Mouse (Mus musculus) heart, embryonic 14.5 days (tissue): ENCODE results near the gene Lgalsl. TPM values are rescaled to one million over a fixed set of nuclear protein-coding genes. Genes with fewer than 3 reads are reported as not detected.

Source experiments
- ATAC-seq: fragments of 200-750 bp; cut with Nextera tagmentation; 2 replicates; pipeline ENCODE4 v1.8.0; 2017; ENCODE audit warnings: low read depth, moderate TSS enrichment; ENCODE audit not compliant: insufficient number of reproducible peaks, insufficient read depth, low FRiP score
- H3K27ac ChIP-seq, 2 experiments: fragments of 200-500 bp in 1 of 2; fragments of 300-500 bp in 1 of 2; sonication (generic) in 1 of 2; replicated peaks in 1 of 2; 2 replicates each; pipeline ENCODE4 v1.5.1; 2012 to 2014; ENCODE audit warnings: low read depth in 2 of 2, low read length in 2 of 2, control low read depth in 1 of 2, mild to moderate bottlenecking in 1 of 2, mixed read lengths in 1 of 2; ENCODE audit not compliant: control insufficient read depth in 1 of 2, insufficient read depth in 1 of 2
- H3K27me3 ChIP-seq: fragments of 300-500 bp; sonication (generic); 2 replicates; pipeline ENCODE4 v1.6.1; 2014; ENCODE audit warnings: mild to moderate bottlenecking, low read length, control low read depth; ENCODE audit not compliant: control insufficient read depth, insufficient read depth
- H3K36me3 ChIP-seq: fragments of 300-500 bp; sonication (generic); 2 replicates; pipeline ENCODE4 v1.6.1; 2014; ENCODE audit warnings: mild to moderate bottlenecking, control low read depth, low read length, mixed read lengths; ENCODE audit not compliant: control insufficient read depth, insufficient read depth
- H3K4me1 ChIP-seq, 2 experiments: fragments of 200-500 bp in 1 of 2; fragments of 300-500 bp in 1 of 2; sonication (generic) in 1 of 2; 2 replicates each; pipeline ENCODE4 v1.6.1; 2012 to 2014; ENCODE audit warnings: low read length in 2 of 2, control low read depth in 1 of 2, mixed read lengths in 1 of 2; ENCODE audit not compliant: control insufficient read depth in 2 of 2, insufficient read depth in 2 of 2
- H3K4me2 ChIP-seq: fragments of 300-500 bp; sonication (generic); 2 replicates; pipeline ENCODE4 v1.6.1; 2014; ENCODE audit warnings: mild to moderate bottlenecking, low read length
- H3K4me3 ChIP-seq, 2 experiments: fragments of 200-500 bp in 1 of 2; fragments of 300-500 bp in 1 of 2; sonication (generic) in 1 of 2; 2 replicates each; pipeline ENCODE4 v1.5.1; 2012 to 2014; ENCODE audit warnings: low read length in 2 of 2, mild to moderate bottlenecking in 2 of 2, control low read depth in 1 of 2, low read depth in 1 of 2, moderate library complexity in 1 of 2; ENCODE audit not compliant: control insufficient read depth in 1 of 2, insufficient read depth in 1 of 2
- H3K9ac ChIP-seq: fragments of 300-500 bp; sonication (generic); 2 replicates; pipeline ENCODE4 v1.6.1; 2014; ENCODE audit warnings: mild to moderate bottlenecking, low read length
- H3K9me3 ChIP-seq: fragments of 300-500 bp; sonication (generic); 2 replicates; pipeline ENCODE4 v1.6.1; 2016; ENCODE audit warnings: low read length, control low read depth; ENCODE audit not compliant: control insufficient read depth
- WGBS: fragments of 180-500 bp; shearing (Covaris S2); extraction: QIAGEN DNeasy Blood & Tissue Kit; methylation state at CpG from one replicate; pipeline ENCODE4 v1.1.7; 2014; 5-methylcytosine and 5-hydroxymethylcytosine counted together
- polyA plus RNA-seq: library from polyadenylated mRNA; unstranded; fragments of >200 nt; fragmentation: Nextera tagmentation; extraction: Ambion mirVana; gene quantifications from 2 replicates; pipeline ENCODE4 v1.2.1, GENCODE M21; 2014

Gene Lgalsl
- polyA plus RNA-seq: 37.4 and 37.5 TPM in 2 replicates

DNA sequence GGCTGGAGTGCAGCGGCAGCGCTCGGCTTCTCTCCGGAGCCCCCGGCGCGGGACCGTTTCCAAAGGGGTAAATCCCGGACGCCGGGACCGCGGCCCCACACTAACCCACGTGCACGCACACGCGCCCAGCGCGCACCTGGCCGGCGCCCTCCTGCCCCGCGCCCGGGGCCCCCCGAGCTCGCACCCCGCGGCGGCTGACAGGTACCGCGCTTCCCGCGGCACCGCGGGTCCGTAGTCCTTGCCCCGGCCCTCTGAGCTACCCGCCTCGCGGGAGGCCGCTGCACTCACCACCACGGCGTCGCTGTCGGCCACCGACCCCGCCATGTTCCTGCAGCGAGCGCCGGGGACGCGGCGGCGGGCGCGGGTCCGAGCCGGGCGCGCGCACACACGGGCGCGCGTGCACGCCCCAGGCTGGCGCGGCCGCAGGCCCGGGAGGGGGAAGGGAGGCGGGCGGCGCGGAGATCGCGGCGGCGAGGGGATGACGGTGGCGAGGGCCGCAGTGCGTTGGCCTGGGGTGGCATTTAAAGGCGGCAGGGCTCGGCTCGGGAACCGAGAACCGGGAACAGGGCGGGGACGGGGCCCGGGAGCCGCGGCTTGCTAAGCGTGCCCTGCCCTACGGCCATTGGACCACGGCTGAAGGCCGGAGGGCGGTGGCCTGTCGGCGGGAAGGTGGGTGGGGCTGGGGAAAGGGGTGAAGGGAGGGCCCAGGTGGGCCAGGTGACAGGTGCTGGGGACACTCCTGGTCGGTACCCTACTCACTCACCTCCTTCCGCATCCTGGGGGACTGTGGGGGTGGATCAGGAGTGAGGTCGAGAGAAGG, at the start of gene Lgalsl:
Gene Lgalsl (minus strand): TSS at position 371 of the 820 bp plus-strand sequence.
- peak within 1 kb of the TSS; percentile 93 for H3K9ac ChIP-seq
- no peaks in the 10 kb centered on the region for H3K9me3 ChIP-seq
- under 1% methylated on average over 87 of the region's 102 CpGs for WGBS
- H3K4me3 ChIP-seq: peak within 1 kb of the TSS; percentile 84 to 89
- H3K36me3 ChIP-seq: peaks cover 33% of the 10 kb centered on the region
- H3K27ac ChIP-seq: peak within 1 kb of the TSS; percentile 73 to 89
- peaks cover 8 to 11% of the 10 kb centered on the region in 2 experiments; a peak in 2 of 4 replicates for H3K4me1 ChIP-seq
- peak; percentile 82 for ATAC-seq
- no peaks in the 10 kb centered on the region for H3K27me3 ChIP-seq
- peak within 1 kb of the TSS; percentile 84 for H3K4me2 ChIP-seq

DNA sequence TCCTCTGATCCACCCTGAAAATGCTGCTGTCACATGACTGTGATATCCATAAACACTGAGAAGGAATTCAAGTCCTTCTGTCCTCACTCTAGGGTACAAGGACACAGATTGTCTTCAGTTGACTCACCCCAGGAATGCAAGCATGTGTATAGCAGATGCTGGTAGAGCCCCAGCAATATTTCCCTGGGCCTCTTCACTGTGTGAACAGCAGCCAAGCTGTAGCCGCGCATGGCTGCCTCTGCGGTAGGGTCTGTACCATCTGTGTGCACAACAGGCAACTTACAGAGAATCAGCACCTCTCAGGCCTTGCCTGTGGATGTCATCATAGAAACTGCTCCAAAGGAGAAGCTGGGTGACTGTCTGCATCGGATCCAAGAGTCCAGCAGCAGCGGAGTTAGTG, 47.8 kb upstream of the Lgalsl start:
- H3K36me3 ChIP-seq: no peaks in the 10 kb centered on the region
- H3K9ac ChIP-seq: no peak overlapping the region
- H3K4me1 ChIP-seq: peaks cover 6 to 9% of the 10 kb centered on the region in 2 experiments
- H3K9me3 ChIP-seq: no peaks in the 10 kb centered on the region
- WGBS: 69% methylated on average over 5 of the region's 5 CpGs
- H3K4me2 ChIP-seq: no peak overlapping the region
- H3K27ac ChIP-seq: peak overlapping the region in 1 of 2 experiments; percentile 33; a peak in 1 of 4 replicates
- H3K4me3 ChIP-seq: no peak overlapping the region
- peak; percentile 54; the same call in 1 of the 2 replicates for ATAC-seq
- no peaks in the 10 kb centered on the region for H3K27me3 ChIP-seq

DNA sequence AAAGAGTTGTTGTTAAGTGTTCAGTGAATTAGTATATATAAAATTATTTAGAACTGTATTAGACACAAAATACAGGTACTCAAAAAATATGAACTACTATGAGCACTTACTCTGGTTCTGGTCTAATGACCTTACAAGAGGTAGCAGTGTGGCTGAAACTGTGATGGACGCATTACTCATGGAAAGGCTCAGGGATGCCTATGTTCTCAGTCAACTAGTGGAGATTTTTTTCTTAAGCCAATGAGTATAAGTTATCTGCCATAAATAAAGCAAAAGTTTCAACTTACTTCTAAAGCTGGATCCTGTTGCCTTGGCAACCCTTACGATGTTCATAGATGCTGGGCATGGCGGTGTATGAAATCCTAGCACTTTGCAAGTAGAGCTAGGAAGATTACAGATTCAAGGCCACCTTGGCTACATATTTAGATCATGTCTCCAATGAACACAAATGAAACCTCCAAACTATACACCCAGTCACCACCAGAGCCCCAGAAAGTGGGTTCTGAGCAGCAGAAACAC, 46.8 kb upstream of the Lgalsl start:
- H3K4me2 ChIP-seq: no peak overlapping the region
- H3K9me3 ChIP-seq: no peaks in the 10 kb centered on the region
- H3K36me3 ChIP-seq: no peaks in the 10 kb centered on the region
- ATAC-seq: no peak
- H3K9ac ChIP-seq: no peak overlapping the region
- 96% methylated on average over 3 of the region's 3 CpGs for WGBS
- peaks cover 10 to 15% of the 10 kb centered on the region in 2 experiments for H3K4me1 ChIP-seq
- H3K4me3 ChIP-seq: no peak overlapping the region
- no peak overlapping the region for H3K27ac ChIP-seq
- H3K27me3 ChIP-seq: no peaks in the 10 kb centered on the region

DNA sequence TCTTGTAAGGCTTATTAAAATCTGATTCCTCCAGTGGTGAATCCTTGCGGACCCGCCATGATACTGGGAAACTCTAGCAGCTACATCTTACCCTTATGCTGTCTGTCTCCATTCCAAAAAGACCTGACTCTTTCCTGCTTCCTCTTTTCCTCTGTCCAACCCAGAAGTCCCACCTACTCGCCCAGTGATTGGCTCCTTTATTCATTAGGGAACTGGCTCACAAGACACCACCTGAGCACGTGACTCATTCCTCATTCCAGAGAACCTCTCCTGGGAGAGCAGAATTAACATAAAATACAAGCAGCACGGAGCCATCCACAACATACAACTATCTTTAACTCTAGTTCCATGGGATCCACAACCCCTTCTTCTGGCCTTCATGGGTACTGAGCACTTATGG, 42.5 kb upstream of the Lgalsl start:
- no peak for ATAC-seq
- no peaks in the 10 kb centered on the region for H3K36me3 ChIP-seq
- H3K9me3 ChIP-seq: no peaks in the 10 kb centered on the region
- 84% methylated on average over 5 of the region's 5 CpGs for WGBS
- H3K4me1 ChIP-seq: peaks cover 10 to 12% of the 10 kb centered on the region in 2 experiments
- no peaks in the 10 kb centered on the region for H3K27me3 ChIP-seq
- H3K9ac ChIP-seq: no peak overlapping the region
- no peak overlapping the region for H3K4me2 ChIP-seq
- H3K4me3 ChIP-seq: no peak overlapping the region
- H3K27ac ChIP-seq: peak overlapping the region in 1 of 2 experiments; percentile 55; a peak in 2 of 4 replicates

DNA sequence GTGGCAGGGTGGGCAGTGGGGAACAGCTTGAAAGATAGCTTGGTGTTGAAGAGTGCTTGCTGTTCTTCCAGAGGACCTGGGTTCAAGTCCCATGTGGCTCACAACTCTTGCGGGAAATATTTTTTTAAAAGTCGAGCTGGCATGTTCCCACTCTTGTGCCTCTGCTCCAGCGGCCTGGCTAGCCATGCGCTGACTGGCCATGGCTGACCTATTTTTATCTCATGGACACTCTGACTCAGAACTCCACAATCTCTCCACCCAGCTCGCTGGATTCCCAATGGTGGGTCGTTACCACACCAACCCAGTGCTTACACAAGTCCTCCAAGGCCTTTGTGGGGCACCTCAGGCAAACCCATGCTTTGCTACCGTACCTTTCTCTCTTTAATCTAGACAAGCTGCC, 42.1 kb upstream of the Lgalsl start:
- Histone ChIP-seq H3K27me3 (no peaks in the 10 kb centered on the region), H3K9ac (no peak overlapping the region), H3K36me3 (no peaks in the 10 kb centered on the region), H3K4me2 (no peak overlapping the region), H3K4me1 (peaks cover 10 to 12% of the 10 kb centered on the region in 2 experiments), H3K9me3 (no peaks in the 10 kb centered on the region), H3K4me3 (no peak overlapping the region), H3K27ac (peak overlapping the region; percentile 22 to 55; a peak in 3 of 4 replicates)
- ATAC-seq: no peak
- 14% methylated on average over 7 of the region's 7 CpGs for WGBS

DNA sequence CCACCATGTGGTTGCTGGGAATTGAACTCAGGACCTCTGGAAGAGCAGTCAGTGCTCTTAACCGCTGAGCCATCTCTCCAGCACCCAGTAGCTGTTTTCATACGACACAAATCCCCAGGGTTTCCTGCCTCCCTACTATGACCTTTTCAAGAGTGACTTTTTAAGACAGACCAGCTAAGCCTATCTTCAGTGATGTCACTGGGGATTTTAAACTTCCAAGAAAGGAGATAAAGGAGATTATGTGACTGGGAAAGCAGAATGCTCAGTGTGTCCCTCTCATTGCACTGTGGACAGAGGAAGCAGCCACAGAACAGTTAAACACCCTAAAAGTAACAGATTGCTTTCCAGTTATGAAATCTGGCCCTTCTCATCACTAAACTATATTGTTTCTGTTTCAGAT, 41.6 kb upstream of the Lgalsl start:
- H3K4me1 ChIP-seq: peaks cover 10 to 12% of the 10 kb centered on the region in 2 experiments
- no peaks in the 10 kb centered on the region for H3K27me3 ChIP-seq
- H3K9me3 ChIP-seq: no peaks in the 10 kb centered on the region
- ATAC-seq: no peak
- WGBS: 74% methylated on average over 2 of the region's 2 CpGs
- H3K4me3 ChIP-seq: no peak overlapping the region
- peak overlapping the region in 1 of 2 experiments; percentile 55; a peak in 1 of 4 replicates for H3K27ac ChIP-seq
- no peak overlapping the region for H3K9ac ChIP-seq
- no peak overlapping the region for H3K4me2 ChIP-seq
- H3K36me3 ChIP-seq: no peaks in the 10 kb centered on the region

DNA sequence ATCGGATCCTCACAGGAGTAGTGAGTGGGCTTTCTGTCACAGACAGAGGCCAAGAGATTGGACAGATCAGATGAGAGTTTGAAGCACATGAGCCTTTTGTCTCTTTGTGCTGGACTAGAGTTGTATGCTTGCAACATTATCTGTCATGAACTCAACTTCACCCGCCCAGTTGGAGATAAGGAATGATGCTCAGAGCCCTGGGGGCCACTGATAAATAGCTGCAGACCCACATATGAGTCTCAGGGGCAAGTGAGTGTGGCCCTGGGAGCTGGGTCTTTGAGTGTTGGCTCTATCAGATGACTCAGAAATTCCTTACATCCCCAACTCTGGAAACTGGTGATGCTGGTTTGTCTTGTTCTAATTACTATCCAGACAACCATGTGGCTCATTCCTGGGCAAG, 39.1 kb upstream of the Lgalsl start:
- WGBS: 23% methylated on average over 2 of the region's 2 CpGs
- ATAC-seq: no peak
- Histone ChIP-seq H3K27ac (no peak overlapping the region), H3K36me3 (no peaks in the 10 kb centered on the region), H3K9ac (no peak overlapping the region), H3K4me3 (no peak overlapping the region), H3K27me3 (no peaks in the 10 kb centered on the region), H3K4me2 (no peak overlapping the region), H3K9me3 (no peaks in the 10 kb centered on the region), H3K4me1 (peaks cover 10 to 12% of the 10 kb centered on the region in 2 experiments)
